Mouse (Mus musculus): ENCODE results near the gene Coro1a. TPM values are rescaled to one million over a fixed set of nuclear protein-coding genes. Genes with fewer than 3 reads are reported as not detected.

The Coro1a gene
- total and polyA plus RNA-seq, 3 experiments = 203 to 349 (median 312) TPM

DNA sequence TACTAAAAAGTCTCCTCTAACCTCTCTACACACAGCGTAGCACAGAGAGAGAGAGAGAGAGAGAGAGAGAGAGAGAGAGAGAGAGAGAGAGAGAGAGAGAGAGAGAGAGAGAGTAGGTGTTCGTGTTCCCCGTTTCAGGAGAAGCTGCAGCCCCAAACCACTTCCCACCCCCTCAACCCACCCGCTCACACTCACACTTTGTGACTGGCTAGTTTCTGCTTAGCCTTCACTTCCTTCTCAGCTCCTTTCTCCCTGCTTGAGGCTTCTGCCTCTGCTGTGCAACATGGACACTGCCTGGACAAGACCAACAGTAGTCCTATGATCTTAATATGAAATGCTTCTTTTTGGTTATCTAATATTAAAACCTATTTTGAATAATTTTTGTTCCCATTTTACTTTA is 2.7 kb upstream of the Coro1a start:
- dilution Hi-C loops (cut with MboI; ENCODE audit: extremely low pct_ligation_motif_present, extremely low pct_unique_long_range_greater_than_20kb, low sequenced_read_pairs) = no loop called here
- DNase-seq (ENCODE audit: extremely low read depth) = no peak

DNA sequence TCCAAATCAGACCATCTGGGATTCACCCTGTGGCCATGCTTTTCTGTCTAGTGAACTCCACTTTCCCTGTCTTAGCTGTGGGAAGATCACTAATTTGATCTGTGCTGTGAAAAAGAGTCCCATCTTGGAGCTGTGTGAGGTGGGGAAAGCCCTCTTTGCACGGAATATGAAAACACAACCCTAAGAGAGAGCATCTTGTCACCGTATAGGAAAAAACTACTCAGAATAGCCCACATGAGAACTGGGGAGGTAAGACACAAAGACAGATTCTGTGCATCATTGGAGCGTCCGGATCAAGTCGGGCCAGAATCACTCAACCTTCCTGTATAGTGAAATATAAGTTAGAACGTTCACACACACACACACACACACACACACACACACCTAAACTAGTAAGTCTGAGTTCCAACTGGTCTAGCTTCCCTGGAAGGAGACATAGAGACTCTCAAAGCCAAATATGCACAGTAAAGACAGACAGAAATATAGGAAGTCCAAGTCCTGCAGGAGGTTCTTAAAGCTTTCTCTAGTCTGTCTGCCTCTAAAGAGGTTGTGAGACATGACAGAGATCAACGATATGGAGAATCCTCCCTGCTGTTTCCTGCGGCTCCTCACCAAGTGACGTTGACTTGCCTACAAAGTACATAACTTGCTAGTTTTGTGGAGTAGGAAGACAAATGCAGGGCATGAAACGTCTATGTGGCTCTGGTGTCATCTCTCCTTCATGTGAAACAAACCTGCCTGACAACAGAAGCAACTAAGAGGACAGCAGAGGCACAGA is 777 bp upstream of the Coro1a start:
- H3K79me2 ChIP-seq (replicated peaks; ENCODE audit: control insufficient read depth, extremely low read depth, insufficient read depth, poor library complexity, severe bottlenecking) = peaks cover 9% of the 10 kb centered on the region
- dilution Hi-C loops (cut with MboI; ENCODE audit: extremely low pct_ligation_motif_present, extremely low pct_unique_long_range_greater_than_20kb, low sequenced_read_pairs) = no loop called here
- no peaks in the 10 kb centered on the region for H3K36me3 ChIP-seq (replicated peaks in 1 of 2; ENCODE audit: control insufficient read depth in 1 of 2, insufficient read depth in 1 of 2, low read length in 1 of 2)
- peak; percentile 30 for TF ChIP-seq BHLHE40 (IDR thresholded peaks at IDR 0.05; ENCODE audit: low read depth, low read length)
- no peak for TF ChIP-seq MYC (IDR thresholded peaks at IDR 0.05; ENCODE audit: low read depth, low read length)
- TF ChIP-seq SIN3A (IDR thresholded peaks at IDR 0.05; ENCODE audit: low read length) = peak; percentile 56
- peak; percentile 59; the same call in 1 of the 2 replicates for TF ChIP-seq MEF2A (IDR thresholded peaks at IDR 0.05; ENCODE audit: borderline replicate concordance, low read depth, low read length)
- TF ChIP-seq MAFK (IDR thresholded peaks at IDR 0.05; ENCODE audit: insufficient replicate concordance, low read length) = no peak
- TF ChIP-seq EP300 (IDR thresholded peaks at IDR 0.05; ENCODE audit: low read length) = peak; percentile 71; the same call in 1 of the 2 replicates
- TF ChIP-seq ETS1 (conservative IDR thresholded peaks at IDR 0.05; ENCODE audit: low read depth, low read length) = peak; percentile 71
- no peak for TF ChIP-seq USF1 (IDR thresholded peaks at IDR 0.05; ENCODE audit: low read depth, low read length)
- TF ChIP-seq HCFC1 (IDR thresholded peaks at IDR 0.05; ENCODE audit: low read depth, low read length) = 0 out of 2 replicates have a peak, but pooled peaks have one; percentile 4
- TF ChIP-seq RAD21 (IDR thresholded peaks at IDR 0.05; ENCODE audit: low read depth, low read length) = no peak
- TF ChIP-seq JUN (IDR thresholded peaks at IDR 0.05; ENCODE audit: insufficient read depth, low read depth, low read length) = peak; percentile 55
- peak; percentile 33 for TF ChIP-seq JUND (conservative IDR thresholded peaks at IDR 0.05; ENCODE audit: low read depth, low read length)
- no peaks in the 10 kb centered on the region for H3K27me3 ChIP-seq (replicated peaks)
- H3K4me1 ChIP-seq (ENCODE audit: control insufficient read depth in 1 of 2, insufficient read depth in 2 of 2) = peaks cover 26 to 36% of the 10 kb centered on the region in 2 experiments
- peak overlapping the region in 2 of 3 experiments; percentile 17 to 18 for H3K4me3 ChIP-seq (replicated peaks in 1 of 3; ENCODE audit: low read depth in 2 of 3, low read length in 2 of 3, poor library complexity in 1 of 3)
- peak overlapping the region; percentile 39 for H3K4me2 ChIP-seq (ENCODE audit: insufficient read depth, low read depth, poor library complexity, severe bottlenecking)
- H3K27ac ChIP-seq (ENCODE audit: insufficient read depth, low read depth) = peak overlapping the region; percentile 28; the same call in 1 of the 2 replicates
- DNase-seq (ENCODE audit: extremely low read depth) = no peak
- peaks cover 6% of the 10 kb centered on the region for H3K9me3 ChIP-seq (replicated peaks; ENCODE audit: low read length)
- in situ Hi-C loops (cut with MboI; ENCODE audit: low pct_ligation_motif_present, low pct_unique_long_range_greater_than_20kb, low sequenced_read_pairs) = loop anchor here (10.0 kb wide), 4 partner anchors 186 to 1216 kb away; partner anchors contain the start of genes Mvp, Pagr1a and Pagr1b
- H3K9ac ChIP-seq (ENCODE audit: insufficient read depth, low read depth) = peak overlapping the region; percentile 34

More for the DNA sequence above, 2.7 kb upstream of the Coro1a start:
- no peaks in the 10 kb centered on the region for H3K27me3 ChIP-seq (replicated peaks)
- no peak for TF ChIP-seq POLR2AphosphoS2 (IDR thresholded peaks at IDR 0.05; ENCODE audit: low read depth, low read length)
- no peak for TF ChIP-seq ZMIZ1 (IDR thresholded peaks at IDR 0.05; ENCODE audit: low read depth, low read length)
- TF ChIP-seq RCOR1 (conservative IDR thresholded peaks at IDR 0.05; ENCODE audit: low read depth, low read length) = no peak
- no peak for TF ChIP-seq NELFE (IDR thresholded peaks at IDR 0.05; ENCODE audit: low read depth, low read length)
- no peak for TF ChIP-seq MAFK (IDR thresholded peaks at IDR 0.05; ENCODE audit: insufficient replicate concordance, low read length)
- no peak for TF ChIP-seq TBP (conservative IDR thresholded peaks at IDR 0.05; ENCODE audit: low read depth, low read length)
- TF ChIP-seq IRF4 (IDR thresholded peaks at IDR 0.05; ENCODE audit: low read depth, low read length) = no peak
- no peak for TF ChIP-seq MXI1 (IDR thresholded peaks at IDR 0.05; ENCODE audit: low read depth, low read length)
- TF ChIP-seq GABPA (IDR thresholded peaks at IDR 0.05; ENCODE audit: insufficient replicate concordance, low read depth, low read length) = no peak
- no peak for TF ChIP-seq NRF1 (IDR thresholded peaks at IDR 0.05; ENCODE audit: low read depth, low read length)
- TF ChIP-seq ETS1 (conservative IDR thresholded peaks at IDR 0.05; ENCODE audit: low read depth, low read length) = no peak
- no peak overlapping the region for H3K4me3 ChIP-seq (replicated peaks in 1 of 3; ENCODE audit: low read depth in 2 of 3, low read length in 2 of 3, poor library complexity in 1 of 3)
- peaks cover 24 to 31% of the 10 kb centered on the region in 2 experiments for H3K4me1 ChIP-seq (ENCODE audit: control insufficient read depth in 1 of 2, insufficient read depth in 2 of 2)
- H3K9me3 ChIP-seq (replicated peaks; ENCODE audit: low read length) = peaks cover 6% of the 10 kb centered on the region
- no peaks in the 10 kb centered on the region for H3K36me3 ChIP-seq (replicated peaks in 1 of 2; ENCODE audit: control insufficient read depth in 1 of 2, insufficient read depth in 1 of 2, low read length in 1 of 2)
- in situ Hi-C loops (cut with MboI; ENCODE audit: low pct_ligation_motif_present, low pct_unique_long_range_greater_than_20kb, low sequenced_read_pairs) = no loop called here
- no peak overlapping the region for H3K27ac ChIP-seq (ENCODE audit: insufficient read depth, low read depth)
- no peak overlapping the region for H3K4me2 ChIP-seq (ENCODE audit: insufficient read depth, low read depth, poor library complexity, severe bottlenecking)
- no peaks in the 10 kb centered on the region for H3K79me2 ChIP-seq (replicated peaks; ENCODE audit: control insufficient read depth, extremely low read depth, insufficient read depth, poor library complexity, severe bottlenecking)
- no peak overlapping the region for H3K9ac ChIP-seq (ENCODE audit: insufficient read depth, low read depth)
